Mouse (Mus musculus): ENCODE data around the gene Nradd. TPM values are rescaled to one million over a fixed set of nuclear protein-coding genes. Genes with fewer than 3 reads are reported as not detected.

Gene Nradd
- polyA plus RNA-seq (2015; fragmentation: Nextera tagmentation; extraction: Ambion mirVana) = 20.0 and 21.8 TPM in 2 replicates

DNA sequence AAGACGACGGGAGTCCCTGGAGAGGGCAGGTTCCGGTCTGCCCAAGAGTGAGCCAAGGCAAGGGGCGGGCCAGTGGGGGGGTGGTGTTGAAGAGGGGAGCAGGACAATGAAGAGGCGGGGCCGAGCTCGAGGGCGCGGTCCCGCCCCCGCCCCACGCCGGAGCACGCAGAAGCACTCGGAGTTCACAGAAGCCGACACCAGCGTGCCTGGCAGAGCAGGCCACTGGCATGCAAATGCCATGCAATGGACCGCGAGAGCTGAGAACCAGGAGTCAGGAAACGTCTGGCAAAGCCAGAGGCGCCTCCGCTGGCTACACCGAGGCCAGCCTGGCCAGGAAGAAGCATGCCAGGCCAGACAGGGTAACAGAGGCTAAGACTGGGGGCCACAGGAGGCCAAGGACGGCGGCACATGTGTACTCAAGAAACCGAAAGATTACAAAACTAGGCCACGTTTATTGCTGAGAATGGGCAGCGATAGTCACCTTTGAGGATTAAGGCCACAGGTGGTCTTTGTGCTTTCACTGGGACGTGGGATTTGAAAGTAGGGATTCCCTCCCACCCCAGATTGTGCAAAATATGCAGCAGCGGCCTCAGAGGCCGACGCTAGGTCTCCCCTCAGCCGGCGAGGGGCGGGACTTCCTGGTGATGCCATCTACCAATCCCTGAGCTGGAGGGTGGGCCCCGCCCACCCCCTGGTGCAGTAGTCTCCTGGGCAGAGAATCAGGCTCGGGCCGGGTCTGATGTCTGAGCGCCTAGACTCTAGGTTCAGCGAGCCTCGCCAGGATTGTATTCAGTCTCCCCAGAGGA is at the start of gene Nradd:
TSS of gene Nradd (minus strand) at position 92 of the 806 bp plus-strand sequence.

DNA sequence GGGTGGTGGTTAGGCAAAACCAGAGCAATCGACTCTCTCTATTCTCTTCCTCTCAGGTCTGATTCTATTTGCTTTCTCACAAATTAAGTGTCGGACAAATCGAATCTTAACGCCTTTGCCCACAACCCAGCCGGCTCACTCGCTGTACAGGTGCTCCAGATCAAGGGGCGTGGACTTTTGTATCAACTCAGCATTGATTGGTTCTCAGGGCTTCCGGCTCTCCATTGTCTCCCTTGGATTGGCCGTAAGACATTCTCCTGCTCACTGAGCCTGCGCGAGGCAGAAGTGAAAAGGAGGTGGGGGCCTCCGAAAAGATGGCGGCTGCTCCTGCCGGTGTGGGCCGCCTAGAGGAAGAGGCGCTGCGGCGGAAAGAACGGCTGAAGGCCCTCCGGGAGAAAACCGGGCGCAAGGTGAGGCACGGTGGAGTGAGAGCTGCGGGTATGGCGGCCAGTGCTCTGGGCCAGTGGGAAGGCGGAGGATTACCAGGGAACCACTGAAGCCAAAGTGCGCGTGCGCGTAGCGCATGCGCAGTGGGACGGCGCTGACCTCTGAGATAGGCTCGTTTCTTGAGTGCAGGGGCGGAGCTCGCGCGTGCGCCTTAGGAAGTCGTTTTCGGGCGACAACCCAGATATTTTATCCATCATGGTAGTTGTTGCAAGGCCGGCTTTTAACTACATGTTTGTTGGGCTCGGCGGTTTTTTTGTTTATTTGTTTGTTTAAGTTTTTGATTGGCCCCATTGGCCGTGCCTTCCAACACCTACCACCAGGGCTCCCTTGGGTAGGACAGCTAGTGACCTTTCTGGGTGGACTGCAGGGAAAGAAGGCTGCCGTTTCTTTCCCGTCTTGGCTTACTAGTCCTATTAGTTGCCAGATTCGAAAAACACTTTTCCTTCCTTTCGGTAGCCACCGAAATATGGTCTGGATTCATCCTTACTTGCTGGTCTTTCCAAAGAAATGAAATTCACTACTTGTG is 32.3 kb upstream of the Nradd start, which contains the start of gene Ccdc12:
TSS of gene Ccdc12 (plus strand) at position 255 of the 973 bp plus-strand sequence.

DNA sequence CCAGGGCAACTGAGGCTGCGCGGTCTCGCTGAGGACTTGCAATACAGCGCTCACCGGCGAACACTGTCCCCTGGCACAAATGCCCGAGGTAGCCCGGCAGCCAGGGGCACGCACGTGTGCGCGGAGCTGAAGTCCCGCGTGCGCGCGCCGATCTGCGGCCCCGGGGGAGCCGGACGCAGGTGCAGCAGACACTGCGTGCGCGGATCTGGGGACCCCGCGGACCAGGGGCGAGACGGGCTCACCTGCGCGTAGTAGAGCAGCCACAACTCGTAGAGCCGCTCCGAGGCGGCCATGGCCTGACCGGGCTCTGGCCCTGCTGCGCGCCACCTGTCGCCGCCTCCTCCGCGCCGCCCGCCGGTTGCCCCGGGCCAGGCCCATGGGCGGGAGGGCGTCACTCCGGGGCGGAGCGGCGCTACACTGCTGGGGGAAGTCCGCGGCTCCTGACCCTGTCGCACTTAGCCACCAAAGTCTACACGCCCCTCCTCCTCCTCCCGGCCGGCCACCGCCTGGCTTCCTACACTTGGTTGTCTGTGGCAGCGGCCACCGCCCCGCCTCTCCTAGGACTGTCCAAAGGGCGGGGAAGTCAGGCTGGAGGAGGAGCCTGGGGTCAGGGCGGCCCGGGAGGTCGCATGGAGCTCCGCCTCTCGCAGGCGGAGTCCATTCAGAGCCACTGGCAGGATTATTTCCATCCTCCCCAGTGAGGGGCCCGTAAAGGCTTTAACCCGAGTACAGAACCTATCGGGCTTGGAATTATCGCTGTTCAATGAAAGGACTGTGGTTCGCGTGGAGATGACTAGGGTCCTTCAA is 29.6 kb upstream of the Nradd start, which contains the start of gene Nbeal2:
TSS of gene Nbeal2 (minus strand) at position 507 of the 807 bp plus-strand sequence.

Small RNAs within 50 kb of the gene (microRNA-seq; reads per million reads assigned to microRNA genes)
- not detected for gene Mir8107

Other genes starting within 250 kb of the Nradd start
- 14.0 and 18.4 TPM in 2 replicates for gene Ptpn23, start 216.2 kb downstream of the Nradd start, polyA plus RNA-seq (2015; fragmentation: Nextera tagmentation; extraction: Ambion mirVana)
- gene Ngp, start 204.7 kb downstream of the Nradd start, polyA plus RNA-seq (2015; fragmentation: Nextera tagmentation; extraction: Ambion mirVana) = 0.56 and 2.1 TPM in 2 replicates
- 16.3 and 19.2 TPM in 2 replicates for gene Klhl18, start 147.8 kb downstream of the Nradd start, polyA plus RNA-seq (2015; fragmentation: Nextera tagmentation; extraction: Ambion mirVana)
- gene Kif9, start 147.5 kb downstream of the Nradd start, polyA plus RNA-seq (2015; fragmentation: Nextera tagmentation; extraction: Ambion mirVana) = 3.1 and 3.5 TPM in 2 replicates
- 25.1 and 28.1 TPM in 2 replicates for gene Setd2, start 91.9 kb downstream of the Nradd start, polyA plus RNA-seq (2015; fragmentation: Nextera tagmentation; extraction: Ambion mirVana)
- 3.2 and 4.8 TPM in 2 replicates for gene Nbeal2, start 29.7 kb upstream of the Nradd start, polyA plus RNA-seq (2015; fragmentation: Nextera tagmentation; extraction: Ambion mirVana)
- 101 and 106 TPM in 2 replicates for gene Ccdc12, start 32.1 kb upstream of the Nradd start, polyA plus RNA-seq (2015; fragmentation: Nextera tagmentation; extraction: Ambion mirVana)
- 0.68 and 1.3 TPM in 2 replicates for gene Myl3, start 117.4 kb upstream of the Nradd start, polyA plus RNA-seq (2015; fragmentation: Nextera tagmentation; extraction: Ambion mirVana)
- gene Pth1r, start 122.7 kb upstream of the Nradd start, polyA plus RNA-seq (2015; fragmentation: Nextera tagmentation; extraction: Ambion mirVana) = 15.6 and 16.3 TPM in 2 replicates
- gene Prss42, start 173.7 kb upstream of the Nradd start, polyA plus RNA-seq (2015; fragmentation: Nextera tagmentation; extraction: Ambion mirVana) = not detected in 2 replicates
- gene Prss44, start 189.5 kb upstream of the Nradd start, polyA plus RNA-seq (2015; fragmentation: Nextera tagmentation; extraction: Ambion mirVana) = 0.23 TPM in 1 of 2 replicates, not detected in the other
- gene Prss43, start 202.2 kb upstream of the Nradd start, polyA plus RNA-seq (2015; fragmentation: Nextera tagmentation; extraction: Ambion mirVana) = 0.14 TPM in 1 of 2 replicates, not detected in the other
- gene Prss45, start 210.1 kb upstream of the Nradd start, polyA plus RNA-seq (2015; fragmentation: Nextera tagmentation; extraction: Ambion mirVana) = 0.13 TPM in 1 of 2 replicates, not detected in the other
- gene Prss46, start 220.1 kb upstream of the Nradd start, polyA plus RNA-seq (2015; fragmentation: Nextera tagmentation; extraction: Ambion mirVana) = not detected in 2 replicates
- 1.5 and 2.2 TPM in 2 replicates for gene Prss50, start 233.5 kb upstream of the Nradd start, polyA plus RNA-seq (2015; fragmentation: Nextera tagmentation; extraction: Ambion mirVana)